Mouse (Mus musculus) limb, embryonic 11.5 days (tissue): ENCODE results near the gene Trip13. TPM values are rescaled to one million over a fixed set of nuclear protein-coding genes. Genes with fewer than 3 reads are reported as not detected.

Source experiments
- ATAC-seq: fragments of 200-750 bp; cut with Nextera tagmentation; 2 replicates; pipeline ENCODE4 v1.8.0; 2017; ENCODE audit warnings: low read depth; ENCODE audit not compliant: insufficient number of reproducible peaks, low FRiP score, low TSS enrichment
- DNase-seq: peaks from one replicate; pipeline ENCODE4 v3.0.0-alpha.2; 2015; ENCODE audit warnings: low spot score
- H3K27ac ChIP-seq: fragments of 300-500 bp; sonication (generic); replicated peaks from 2 replicates; pipeline ENCODE4 v1.5.1; 2014; ENCODE audit warnings: low read depth, mild to moderate bottlenecking, low read length
- H3K27me3 ChIP-seq: fragments of 300-500 bp; sonication (generic); 2 replicates; pipeline ENCODE4 v1.6.1; 2014; ENCODE audit warnings: mild to moderate bottlenecking, low read length, mixed read lengths; ENCODE audit not compliant: control insufficient read depth, insufficient read depth
- H3K36me3 ChIP-seq: fragments of 300-500 bp; sonication (generic); 2 replicates; pipeline ENCODE4 v1.6.1; 2014; ENCODE audit warnings: mild to moderate bottlenecking, low read length, moderate library complexity, mixed read lengths; ENCODE audit not compliant: control insufficient read depth, insufficient read depth
- H3K4me1 ChIP-seq: fragments of 300-500 bp; sonication (generic); 2 replicates; pipeline ENCODE4 v1.6.1; 2014; ENCODE audit warnings: low read length, mixed read lengths; ENCODE audit not compliant: control insufficient read depth, insufficient read depth
- H3K4me2 ChIP-seq: fragments of 300-500 bp; sonication (generic); 2 replicates; pipeline ENCODE4 v1.6.1; 2014; ENCODE audit warnings: low read depth, mild to moderate bottlenecking, moderate library complexity; ENCODE audit not compliant: severe bottlenecking
- H3K4me3 ChIP-seq: fragments of 300-500 bp; sonication (generic); 2 replicates; pipeline ENCODE4 v1.5.1; 2014; ENCODE audit warnings: low read depth, low read length
- H3K9ac ChIP-seq: fragments of 300-500 bp; sonication (generic); 2 replicates; pipeline ENCODE4 v1.6.1; 2014; ENCODE audit warnings: mild to moderate bottlenecking, low read length
- H3K9me3 ChIP-seq: fragments of 300-500 bp; sonication (generic); 2 replicates; pipeline ENCODE4 v1.6.1; 2016; ENCODE audit warnings: low read length; ENCODE audit not compliant: control insufficient read depth
- WGBS: fragments of 180-500 bp; shearing (Covaris S2); extraction: QIAGEN DNeasy Blood & Tissue Kit; methylation state at CpG from one replicate; pipeline ENCODE4 v1.1.7; 2014; 5-methylcytosine and 5-hydroxymethylcytosine counted together
- polyA plus RNA-seq: library from polyadenylated mRNA; unstranded; fragments of >200 nt; fragmentation: Nextera tagmentation; extraction: Ambion mirVana; gene quantifications from 2 replicates; pipeline ENCODE4 v1.2.1, GENCODE M21; 2014

Gene Trip13
- polyA plus RNA-seq, 1 experiment from 2014 or later = 73.4 TPM

- no peak overlapping the region for H3K27ac ChIP-seq
- H3K27me3 ChIP-seq = no peaks in the 10 kb centered on the region
- no peaks in the 10 kb centered on the region for H3K9me3 ChIP-seq
- no peak overlapping the region for H3K4me2 ChIP-seq
- ATAC-seq (no peak), DNase-seq (no peak)
- H3K4me1 ChIP-seq = no peaks in the 10 kb centered on the region
- 45% methylated on average over 6 of the region's 6 CpGs for WGBS
- H3K36me3 ChIP-seq = peaks cover 22% of the 10 kb centered on the region
- H3K4me3 ChIP-seq = no peak overlapping the region
- no peak overlapping the region for H3K9ac ChIP-seq
Observed at GRCm38 (mm10) chr13:73954666-73955065, 17.1 kb upstream of the Trip13 start.

- DNase-seq = no peak
- ATAC-seq = no peak
- Histone ChIP-seq H3K4me3 (no peak overlapping the region), H3K27ac (no peak overlapping the region), H3K9ac (no peak overlapping the region), H3K27me3 (no peaks in the 10 kb centered on the region), H3K36me3 (peaks cover 19% of the 10 kb centered on the region), H3K4me2 (no peak overlapping the region), H3K9me3 (no peaks in the 10 kb centered on the region), H3K4me1 (no peaks in the 10 kb centered on the region)
- 85% methylated on average over 1 of the region's 1 CpGs for WGBS
Observed at GRCm38 (mm10) chr13:73953551-73954130, 16.1 kb upstream of the Trip13 start.

GRCm38 (mm10) chr13:73944606-73945005 lies 7.0 kb upstream of the Trip13 start:
- no peaks in the 10 kb centered on the region for H3K9me3 ChIP-seq
- no peaks in the 10 kb centered on the region for H3K4me1 ChIP-seq
- DNase-seq (no peak), ATAC-seq (no peak)
- no peak overlapping the region for H3K4me2 ChIP-seq
- H3K4me3 ChIP-seq = no peak overlapping the region
- no peak overlapping the region for H3K9ac ChIP-seq
- peaks cover 23% of the 10 kb centered on the region; the same call in 1 of the 2 replicates for H3K36me3 ChIP-seq
- 94% methylated on average over 9 of the region's 9 CpGs for WGBS
- H3K27me3 ChIP-seq = no peaks in the 10 kb centered on the region
- no peak overlapping the region for H3K27ac ChIP-seq

- no peak overlapping the region for H3K4me3 ChIP-seq
- no peak overlapping the region for H3K4me2 ChIP-seq
- no peak overlapping the region for H3K27ac ChIP-seq
- no peak for DNase-seq
- no peaks in the 10 kb centered on the region for H3K9me3 ChIP-seq
- H3K9ac ChIP-seq = no peak overlapping the region
- H3K36me3 ChIP-seq = peaks cover 16% of the 10 kb centered on the region; the same call in 1 of the 2 replicates
- no peak for ATAC-seq
- H3K27me3 ChIP-seq = no peaks in the 10 kb centered on the region
- H3K4me1 ChIP-seq = peaks cover 8% of the 10 kb centered on the region; the same call in 1 of the 2 replicates
- WGBS = 91% methylated on average over 5 of the region's 5 CpGs
Observed at GRCm38 (mm10) chr13:73939101-73939500, 1.5 kb upstream of the Trip13 start.

- H3K27ac ChIP-seq = no peak overlapping the region
- H3K4me3 ChIP-seq = peak overlapping the region; percentile 82
- H3K9ac ChIP-seq = peak overlapping the region; percentile 82
- 50% methylated on average over 13 of the region's 13 CpGs for WGBS
- DNase-seq (no peak), ATAC-seq (no peak)
- peak overlapping the region; percentile 60 for H3K4me2 ChIP-seq
- peaks cover 8% of the 10 kb centered on the region; the same call in 1 of the 2 replicates for H3K4me1 ChIP-seq
- H3K9me3 ChIP-seq = no peaks in the 10 kb centered on the region
- H3K27me3 ChIP-seq = no peaks in the 10 kb centered on the region
- peaks cover 12% of the 10 kb centered on the region; the same call in 1 of the 2 replicates for H3K36me3 ChIP-seq
Observed at GRCm38 (mm10) chr13:73938177-73938560, 585 bp upstream of the Trip13 start.

GRCm38 (mm10) chr13:73936938-73937320 lies 655 bp downstream of the Trip13 start:
- Histone ChIP-seq H3K4me1 (peaks cover 8% of the 10 kb centered on the region; the same call in 1 of the 2 replicates), H3K4me3 (peak overlapping the region; percentile 82), H3K27ac (no peak overlapping the region; the same call in 1 of the 2 replicates), H3K9me3 (no peaks in the 10 kb centered on the region), H3K36me3 (peaks cover 6% of the 10 kb centered on the region; the same call in 1 of the 2 replicates), H3K4me2 (peak overlapping the region; percentile 54), H3K27me3 (no peaks in the 10 kb centered on the region), H3K9ac (peak overlapping the region; percentile 82)
- peak; percentile 18 for ATAC-seq
- peak; percentile 43 for DNase-seq
- 13% methylated on average over 5 of the region's 5 CpGs for WGBS

GRCm38 (mm10) chr13:73932201-73932600 lies 5.4 kb downstream of the Trip13 start:
- WGBS = 94% methylated on average over 10 of the region's 10 CpGs
- Histone ChIP-seq H3K4me3 (no peak overlapping the region), H3K9ac (no peak overlapping the region), H3K4me2 (no peak overlapping the region), H3K4me1 (0 out of 2 replicates have a peak, but pooled peaks cover 2% of the 10 kb centered on the region), H3K27me3 (no peaks in the 10 kb centered on the region), H3K9me3 (no peaks in the 10 kb centered on the region), H3K27ac (no peak overlapping the region), H3K36me3 (peaks cover 8% of the 10 kb centered on the region)
- no peak for ATAC-seq
- no peak for DNase-seq

GRCm38 (mm10) chr13:73913066-73913465 lies 24.5 kb downstream of the Trip13 start:
- 93% methylated on average over 4 of the region's 4 CpGs for WGBS
- DNase-seq (no peak), ATAC-seq (no peak)
- Histone ChIP-seq H3K4me2 (no peak overlapping the region), H3K9me3 (no peaks in the 10 kb centered on the region), H3K27ac (no peak overlapping the region), H3K27me3 (no peaks in the 10 kb centered on the region), H3K9ac (no peak overlapping the region), H3K36me3 (peaks cover 19% of the 10 kb centered on the region; the same call in 1 of the 2 replicates), H3K4me3 (no peak overlapping the region), H3K4me1 (no peaks in the 10 kb centered on the region)
